Mouse (Mus musculus): ENCODE measurements around the gene Matn4. TPM values are rescaled to one million over a fixed set of nuclear protein-coding genes. Genes with fewer than 3 reads are reported as not detected.

The Matn4 gene
- total RNA-seq (2021) = 10 to 100 TPM; 13.0 to 14.9 TPM

DNA sequence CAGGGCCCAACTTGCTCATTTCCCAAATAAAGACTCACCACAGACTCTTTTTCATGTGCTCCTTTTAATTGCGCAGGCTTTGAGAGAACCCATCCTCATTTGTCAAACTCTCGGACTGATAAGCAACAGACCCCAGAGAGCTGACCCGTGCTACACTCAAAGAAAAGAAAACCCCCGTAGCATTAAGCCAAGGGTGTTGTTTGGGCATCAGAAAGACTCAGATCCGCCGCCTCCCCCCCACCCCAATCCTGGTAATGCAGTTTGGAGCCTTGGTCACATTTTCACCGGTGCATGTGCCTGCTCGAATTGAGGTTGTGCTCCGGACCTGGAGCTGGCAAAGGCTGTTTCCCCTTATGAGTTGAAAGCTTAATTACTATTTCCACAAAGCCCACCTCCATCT, at the start of gene Matn4:
Matn4 (minus strand) TSS at position 101 of the 400 bp plus-strand sequence.
- intact Hi-C loops (cut with DNase I) = loop anchor here (5.0 kb wide), 2 partner anchors 268 to 303 kb away; no protein-coding TSS in a partner anchor
- DNase-seq (ENCODE audit: extremely low spot score in 1 of 2, low spot score in 2 of 2) = no peak

DNA sequence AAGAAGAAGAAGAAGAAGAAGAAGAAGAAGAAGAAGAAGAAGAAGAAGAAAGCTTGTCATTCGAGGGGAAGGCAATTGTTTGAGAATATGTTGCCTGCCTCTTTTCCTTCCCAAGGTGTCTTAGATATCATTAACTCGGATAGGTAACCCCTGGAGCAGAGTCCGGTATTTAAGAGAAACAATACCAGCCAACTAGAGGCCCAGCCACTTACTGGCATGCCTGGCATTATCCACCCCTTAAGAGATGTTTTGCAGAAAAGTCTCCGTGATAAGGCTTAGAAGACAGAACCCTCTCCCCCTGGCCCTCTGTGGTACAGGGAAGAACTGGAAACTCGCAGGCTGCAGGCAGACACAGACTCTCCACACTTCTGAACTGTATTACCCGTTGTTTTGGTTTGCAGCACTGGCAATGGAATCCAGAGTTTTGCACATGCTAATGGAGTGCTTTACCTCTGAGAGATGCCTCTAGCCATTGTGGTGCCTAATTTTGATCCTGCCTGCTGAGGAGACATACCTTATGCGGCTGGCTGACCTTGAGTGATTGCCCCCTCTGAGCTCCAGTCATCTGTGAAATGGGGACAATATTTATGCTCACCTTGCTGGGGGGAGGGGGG, 49.0 kb upstream of the Matn4 start:
- intact Hi-C loops (cut with DNase I) = loop anchor here (2.0 kb wide), 1 partner anchor 37 kb away; no protein-coding TSS in a partner anchor
- DNase-seq (ENCODE audit: extremely low spot score in 1 of 2, low spot score in 2 of 2) = no peak

DNA sequence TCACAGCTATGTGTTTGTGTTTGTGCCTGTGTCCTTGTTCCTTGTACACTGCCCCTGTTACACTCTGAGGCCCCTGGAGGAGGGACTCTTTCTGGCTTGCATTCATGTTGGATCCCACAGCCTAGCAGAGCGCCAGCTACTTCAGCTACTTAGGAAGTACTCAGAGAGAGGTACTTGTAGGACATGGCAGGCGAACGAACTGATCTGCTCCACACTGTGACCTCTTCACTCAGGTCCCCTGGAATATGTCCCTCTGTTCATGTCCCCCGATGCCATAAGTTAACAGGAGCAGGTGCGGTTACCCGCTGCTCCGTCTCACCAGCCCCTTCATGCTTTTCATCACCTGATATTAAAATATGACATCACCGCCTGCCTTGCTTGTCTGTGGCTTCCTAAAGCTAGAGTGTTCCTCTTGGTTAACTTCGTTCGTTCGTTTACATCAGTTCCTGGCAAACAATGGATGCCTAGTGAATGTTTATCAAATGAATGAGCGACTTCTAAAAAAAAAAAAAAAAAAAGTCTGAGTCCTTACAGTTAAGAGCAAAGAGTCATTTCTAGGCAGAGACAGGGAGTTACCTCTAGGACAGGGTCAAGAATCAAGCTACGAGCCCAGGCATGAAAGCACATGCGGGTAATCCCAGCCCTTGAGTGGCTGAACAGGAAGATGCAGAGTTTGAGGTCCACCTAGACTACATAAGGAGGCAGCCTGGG, 48.2 kb upstream of the Matn4 start:
- no peak for DNase-seq (ENCODE audit: extremely low spot score in 1 of 2, low spot score in 2 of 2)
- intact Hi-C loops (cut with DNase I) = no loop called here

DNA sequence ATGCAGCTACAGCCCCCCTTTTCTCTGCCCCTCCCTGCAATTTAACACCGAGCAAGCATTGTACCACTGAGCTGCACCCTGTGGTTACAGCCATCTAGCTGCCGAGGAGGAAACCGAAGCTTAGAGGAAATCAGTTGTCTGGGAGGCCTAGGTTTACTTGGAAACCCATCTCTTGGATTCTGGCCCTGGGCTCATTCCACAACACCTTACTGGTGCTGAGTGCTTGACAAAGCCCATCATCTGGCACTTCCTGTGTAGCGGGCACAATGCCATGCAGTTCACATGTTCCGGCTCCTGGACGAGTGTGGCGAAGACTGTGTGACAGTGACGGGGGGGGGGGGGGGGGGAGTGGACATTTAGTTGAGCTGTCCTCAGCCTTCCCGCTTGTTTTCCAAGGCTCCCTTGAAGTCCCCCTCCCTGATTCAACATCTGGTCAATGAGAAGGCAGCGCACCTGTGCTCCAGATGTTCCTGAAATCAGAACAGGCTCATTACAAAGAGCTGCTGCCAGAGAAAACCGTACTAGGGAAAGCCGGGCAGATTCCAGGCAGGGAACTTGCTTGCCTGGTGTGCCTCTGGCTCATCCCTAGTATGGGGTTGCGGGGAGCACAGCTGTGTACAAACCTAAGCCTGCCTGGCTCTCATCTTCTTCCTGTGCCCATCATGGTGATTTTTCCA, 47.2 kb upstream of the Matn4 start:
- no peak for DNase-seq (ENCODE audit: extremely low spot score in 1 of 2, low spot score in 2 of 2)
- intact Hi-C loops (cut with DNase I) = no loop called here

DNA sequence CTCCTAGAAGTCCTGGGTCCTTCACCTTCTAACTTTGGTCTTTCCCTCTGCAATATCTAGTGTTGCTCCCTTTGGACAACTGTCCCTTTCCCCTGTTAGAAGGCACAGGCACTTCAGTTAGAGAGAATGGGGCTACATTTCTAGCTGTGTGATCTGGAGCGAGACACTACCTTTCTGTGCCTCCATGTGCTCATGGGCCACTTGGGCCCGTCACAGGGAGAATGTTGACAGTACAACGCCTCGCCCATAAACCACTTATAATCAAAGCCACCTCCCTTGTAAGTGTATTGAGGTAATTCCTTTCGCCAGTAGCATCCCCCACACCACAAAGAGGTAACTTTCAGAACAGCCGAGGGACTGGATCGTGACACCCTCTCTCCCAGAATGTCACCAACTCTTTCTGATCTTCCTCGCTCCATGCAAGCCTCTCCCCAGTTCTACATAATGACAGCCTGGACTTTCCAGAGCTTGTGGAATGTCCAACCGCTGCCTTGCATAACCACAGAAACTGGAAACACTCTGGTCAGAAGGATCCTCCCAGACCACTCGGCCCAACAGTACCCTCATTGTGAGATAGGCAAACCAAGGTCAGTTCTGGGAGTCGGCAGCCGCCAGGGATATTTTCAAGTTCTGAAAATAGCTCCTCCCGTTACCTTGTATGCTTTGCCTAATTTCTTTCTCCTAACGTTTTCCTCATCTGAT, 44.5 kb upstream of the Matn4 start:
- DNase-seq (ENCODE audit: extremely low spot score in 1 of 2, low spot score in 2 of 2) = no peak
- intact Hi-C loops (cut with DNase I) = no loop called here

DNA sequence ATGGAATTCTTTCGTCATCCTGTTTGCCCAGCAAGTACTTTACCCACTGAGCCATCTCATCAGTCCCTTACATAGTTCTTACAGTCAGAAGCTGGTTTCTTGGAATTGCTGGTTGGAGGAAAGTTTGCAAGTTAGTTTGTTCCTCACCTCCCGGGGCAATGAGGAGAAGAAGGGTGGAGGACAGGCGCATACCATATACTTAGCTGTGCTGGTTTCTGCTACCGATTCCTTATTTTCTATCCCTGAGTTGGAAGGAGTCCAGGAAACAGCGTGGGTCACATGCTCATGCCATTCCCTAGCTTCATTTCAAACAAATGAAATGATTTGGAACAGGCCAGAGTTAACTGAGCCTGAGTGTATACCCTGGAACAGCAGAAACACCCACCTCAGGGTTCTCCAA, 44.0 kb upstream of the Matn4 start:
- DNase-seq (ENCODE audit: extremely low spot score in 1 of 2, low spot score in 2 of 2) = no peak
- intact Hi-C loops (cut with DNase I) = no loop called here

DNA sequence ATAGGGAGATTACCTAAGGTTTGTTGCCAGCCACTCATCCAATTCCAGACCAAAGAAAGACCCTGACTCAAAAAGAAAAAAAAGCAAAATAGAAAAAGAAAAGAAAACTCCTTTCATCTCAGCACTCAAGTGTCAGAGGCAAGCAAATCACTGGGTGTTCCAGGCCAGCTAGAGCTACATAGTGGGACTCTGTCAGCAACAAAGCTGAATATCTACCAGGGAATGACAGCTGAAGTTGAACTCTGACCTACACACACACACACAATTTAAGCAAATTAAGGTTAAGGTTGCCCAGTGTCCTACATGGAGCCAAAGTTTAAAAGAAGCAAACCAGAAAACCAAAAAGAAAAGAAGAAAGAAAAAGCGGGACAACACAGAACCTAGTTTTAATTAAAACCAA, 43.2 kb upstream of the Matn4 start:
- no peak for DNase-seq (ENCODE audit: extremely low spot score in 1 of 2, low spot score in 2 of 2)
- intact Hi-C loops (cut with DNase I) = no loop called here

DNA sequence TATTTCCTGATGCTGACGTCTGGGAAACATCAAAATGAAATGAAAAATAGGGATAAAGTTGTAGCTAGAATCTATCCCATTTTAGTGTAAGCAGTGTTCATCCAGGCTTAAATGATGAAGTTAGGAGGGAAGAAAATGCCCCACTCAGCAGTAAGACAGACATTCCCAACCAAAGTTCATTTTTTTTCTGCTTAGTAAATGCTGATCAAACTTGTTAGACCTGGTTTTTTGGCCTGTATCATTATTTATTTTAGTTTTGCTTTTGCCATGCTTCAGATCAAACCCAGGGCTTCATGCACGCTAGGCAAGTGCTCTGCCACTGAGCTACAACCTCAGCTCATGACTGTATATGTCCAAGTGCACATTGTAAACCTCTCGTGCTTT, 41.1 kb upstream of the Matn4 start:
- intact Hi-C loops (cut with DNase I) = no loop called here
- DNase-seq (ENCODE audit: extremely low spot score in 1 of 2, low spot score in 2 of 2) = no peak

DNA sequence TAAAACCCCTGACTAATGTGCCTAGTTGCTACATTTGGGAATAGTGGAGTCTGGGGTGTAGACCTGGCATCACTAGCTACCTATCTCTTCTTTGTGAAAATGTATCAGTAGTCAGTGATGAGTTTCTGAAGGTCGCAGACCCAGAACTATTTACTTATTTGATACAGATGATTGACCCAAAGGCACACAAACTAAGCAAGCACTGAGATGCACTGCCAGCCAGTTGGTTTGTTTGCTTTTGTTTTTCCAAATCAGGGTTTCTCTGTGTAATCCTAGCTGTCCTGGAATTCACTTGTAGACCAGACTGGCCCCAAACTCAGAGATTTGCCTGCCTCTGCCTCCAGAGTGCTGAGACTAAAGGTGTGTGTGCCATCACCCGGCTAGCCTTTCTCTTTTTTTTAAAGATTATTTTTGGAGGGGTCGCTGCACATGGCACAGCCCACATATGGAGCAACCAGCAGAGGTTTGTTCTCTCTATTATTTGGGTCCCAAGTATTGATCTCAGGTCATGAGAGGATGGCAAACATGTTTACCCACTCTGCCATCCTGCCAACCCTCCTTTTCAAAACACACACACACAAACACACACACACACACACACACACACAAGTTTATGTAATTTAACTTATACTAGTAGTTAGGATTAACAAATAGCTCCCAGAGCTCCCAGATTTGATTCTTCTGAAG, 40.6 kb upstream of the Matn4 start:
- DNase-seq (ENCODE audit: extremely low spot score in 1 of 2, low spot score in 2 of 2) = no peak
- intact Hi-C loops (cut with DNase I) = no loop called here

DNA sequence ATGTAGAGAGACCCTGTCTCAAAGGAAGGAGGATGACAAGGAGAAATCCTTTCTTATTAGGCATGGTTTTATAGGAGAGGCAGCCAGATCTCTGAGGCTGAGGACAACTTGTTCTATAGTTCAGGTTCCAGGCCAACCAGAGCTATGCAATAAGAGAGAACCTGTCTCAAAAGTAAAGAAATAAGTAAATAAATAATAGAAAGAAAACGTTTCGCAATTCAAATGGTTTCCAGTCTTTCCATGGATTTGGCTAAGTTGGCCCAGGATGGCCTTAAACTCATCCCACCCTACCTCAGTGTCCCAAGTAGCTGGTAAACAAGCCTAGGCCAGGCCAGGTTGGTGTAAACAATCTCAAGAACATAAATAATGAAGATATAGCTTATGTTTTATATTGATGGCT, 39.7 kb upstream of the Matn4 start:
- no peak for DNase-seq (ENCODE audit: extremely low spot score in 1 of 2, low spot score in 2 of 2)
- intact Hi-C loops (cut with DNase I) = no loop called here

DNA sequence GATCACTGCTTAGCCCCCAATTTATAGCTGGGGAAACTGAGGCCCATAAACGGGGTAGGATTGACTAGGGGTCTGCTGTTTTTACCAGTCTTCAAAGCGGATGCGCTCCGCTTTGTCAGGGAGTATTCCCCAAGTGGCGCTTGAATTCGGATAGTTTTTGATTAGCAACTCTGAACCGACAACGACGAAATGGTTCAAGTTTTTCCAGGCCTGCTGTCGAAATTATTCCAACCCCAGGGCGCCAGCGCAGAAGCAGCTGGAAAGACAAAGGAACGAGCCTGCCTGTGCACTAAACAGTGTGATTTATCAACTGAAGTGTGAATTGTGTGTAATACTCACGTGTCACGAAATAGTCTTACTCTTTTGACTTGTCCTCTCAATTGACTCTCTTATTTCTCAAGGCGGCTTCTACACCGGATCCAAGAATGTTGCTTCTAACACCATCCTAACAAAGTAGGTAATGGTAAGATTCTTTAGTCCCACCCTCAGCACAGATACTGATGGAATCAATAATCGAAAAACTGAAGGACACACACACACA, 38.6 kb upstream of the Matn4 start, which contains the start of gene Sdc4:
Sdc4 (minus strand) TSS at position 428 of the 541 bp plus-strand sequence.
- DNase-seq (ENCODE audit: extremely low spot score in 1 of 2, low spot score in 2 of 2) = no peak
- intact Hi-C loops (cut with DNase I) = no loop called here

DNA sequence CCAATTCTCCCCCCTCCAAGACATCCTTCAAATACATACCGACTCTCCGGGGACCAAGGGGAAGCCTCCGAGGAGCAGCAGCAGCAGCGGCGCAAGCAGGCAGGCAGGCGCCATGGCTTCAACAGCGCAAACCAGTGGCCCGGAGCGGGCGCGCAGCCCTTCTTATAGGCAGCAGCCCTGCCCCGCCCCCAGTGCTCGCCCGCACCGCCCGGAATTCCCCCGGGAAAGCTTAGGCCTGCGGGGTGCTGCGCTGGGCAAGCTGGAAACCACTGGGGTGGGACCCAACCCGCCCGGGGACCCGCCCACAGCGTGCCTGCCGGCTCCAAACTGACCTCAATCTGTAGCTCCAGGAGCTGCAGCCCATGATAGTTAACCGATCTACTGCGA, 38.1 kb upstream of the Matn4 start:
- intact Hi-C loops (cut with DNase I) = no loop called here
- peak; percentile 49 to 89 for DNase-seq (ENCODE audit: extremely low spot score in 1 of 2, low spot score in 2 of 2)

DNA sequence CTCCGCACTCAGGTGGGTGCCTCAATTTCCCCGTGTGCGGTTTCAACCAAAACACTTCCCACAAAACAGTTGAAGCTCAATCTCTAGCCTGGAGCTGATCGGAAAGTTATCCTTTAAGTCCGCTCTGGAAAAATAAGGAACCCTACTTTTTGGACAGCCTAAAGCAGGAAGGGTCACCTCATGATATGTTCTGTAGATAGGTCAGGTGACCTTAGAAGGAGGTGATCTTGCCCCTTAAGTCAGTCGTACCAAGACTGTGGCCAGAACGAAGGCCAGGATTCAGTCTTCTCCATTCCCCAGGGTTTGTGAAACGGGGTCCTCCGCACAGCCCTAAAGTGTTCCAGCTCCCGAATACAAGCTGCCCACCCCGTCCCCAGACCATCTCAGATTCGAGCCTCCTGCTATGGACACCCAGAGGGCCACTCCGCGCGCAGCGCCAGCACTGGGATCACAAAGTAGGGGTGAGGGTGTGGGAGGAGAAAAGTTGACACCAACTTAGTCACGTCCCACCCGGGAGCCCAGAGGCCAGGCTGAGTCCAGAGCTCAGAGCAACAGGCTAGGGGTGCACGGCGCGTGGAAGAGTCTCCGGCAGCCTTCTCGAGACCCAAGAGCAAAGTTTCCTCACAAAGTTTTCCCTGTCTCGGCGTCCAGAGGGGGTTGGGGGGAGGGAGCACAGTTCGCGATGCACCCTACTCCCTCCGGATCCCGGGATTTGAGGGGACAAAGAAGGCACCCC, 37.5 kb upstream of the Matn4 start:
- no peak for DNase-seq (ENCODE audit: extremely low spot score in 1 of 2, low spot score in 2 of 2)
- intact Hi-C loops (cut with DNase I) = no loop called here

DNA sequence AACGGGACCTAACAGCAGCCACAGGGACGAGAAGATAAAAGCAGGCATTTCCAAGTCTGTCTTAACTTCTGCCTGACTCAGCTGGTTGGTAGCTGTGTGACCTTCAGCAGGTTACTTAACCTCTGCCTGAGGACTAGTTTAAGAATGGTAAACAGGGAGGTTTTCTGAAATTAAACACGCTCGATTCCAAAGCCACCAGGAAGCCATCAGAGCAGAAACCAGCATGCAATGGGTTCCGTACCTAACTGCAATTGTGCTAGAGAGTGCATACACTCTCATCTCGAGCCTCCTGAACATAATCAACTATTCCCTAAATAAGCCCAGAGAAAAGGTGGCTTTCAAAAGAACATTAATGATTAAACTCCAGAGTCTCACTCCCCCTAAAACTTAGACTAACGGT, 36.8 kb upstream of the Matn4 start:
- no peak for DNase-seq (ENCODE audit: extremely low spot score in 1 of 2, low spot score in 2 of 2)
- intact Hi-C loops (cut with DNase I) = no loop called here

DNA sequence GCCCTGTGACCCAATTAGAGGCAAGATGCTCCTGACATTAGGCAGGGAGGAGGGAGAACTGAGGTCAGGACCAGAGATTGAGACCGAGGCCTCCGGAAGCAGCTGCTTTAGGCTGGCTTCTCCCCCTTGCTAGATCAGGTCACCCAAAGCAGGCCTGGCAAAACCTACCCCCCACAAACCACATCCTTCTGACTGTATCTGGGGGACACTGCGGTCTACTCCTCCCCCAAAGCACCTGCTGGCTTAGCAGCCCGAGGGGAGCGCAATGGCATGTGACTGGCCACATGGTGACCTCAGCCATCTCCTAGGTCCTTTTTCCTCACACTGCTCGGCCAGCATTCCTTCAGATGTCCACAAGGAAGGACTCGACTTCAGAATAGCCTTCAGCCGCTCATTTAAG, 36.2 kb upstream of the Matn4 start:
- no peak for DNase-seq (ENCODE audit: extremely low spot score in 1 of 2, low spot score in 2 of 2)
- intact Hi-C loops (cut with DNase I) = no loop called here

DNA sequence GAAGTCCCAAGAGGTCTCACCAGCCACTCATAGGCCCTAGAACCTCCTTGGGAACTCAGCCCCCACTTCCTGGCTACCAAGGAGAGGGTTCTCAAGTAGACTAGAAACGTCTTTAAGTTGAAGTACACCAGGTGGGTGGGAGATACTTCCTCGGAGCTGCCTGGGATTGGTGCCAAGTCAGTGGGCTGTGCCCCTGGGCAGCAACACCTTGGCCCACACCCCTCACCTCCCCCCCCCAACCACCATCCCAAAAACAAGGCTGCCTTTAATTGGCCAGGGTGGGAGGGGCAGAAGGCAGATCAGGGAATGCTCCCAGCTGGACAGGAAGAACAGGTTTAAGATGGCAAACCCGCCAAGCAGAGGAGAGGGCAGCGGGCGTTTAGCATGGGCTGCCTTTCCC, 35.4 kb upstream of the Matn4 start:
- no peak for DNase-seq (ENCODE audit: extremely low spot score in 1 of 2, low spot score in 2 of 2)
- intact Hi-C loops (cut with DNase I) = no loop called here

DNA sequence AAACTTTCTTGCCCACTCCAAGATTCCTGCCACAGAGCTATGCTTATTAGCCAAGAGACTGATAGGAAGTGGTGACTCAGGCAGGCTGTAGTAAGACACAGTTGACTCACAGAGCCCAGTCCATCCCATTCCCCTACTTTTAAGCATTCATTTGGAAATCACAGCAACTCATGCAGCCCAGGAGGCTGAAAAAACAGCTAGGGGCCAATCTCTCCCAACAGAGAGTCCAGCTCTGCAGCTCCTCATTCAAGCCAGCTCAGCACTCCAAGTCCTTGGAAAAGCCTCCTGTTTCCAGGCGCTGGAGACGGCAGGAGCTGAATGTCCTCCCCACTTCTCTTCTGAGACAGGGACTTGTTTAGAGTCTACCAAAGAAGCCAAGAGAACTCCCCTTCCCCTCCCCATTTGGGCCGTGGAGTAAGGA, 34.1 kb upstream of the Matn4 start:
- DNase-seq (ENCODE audit: extremely low spot score in 1 of 2, low spot score in 2 of 2) = peak in 1 of 2 experiments; percentile 37
- intact Hi-C loops (cut with DNase I) = no loop called here

DNA sequence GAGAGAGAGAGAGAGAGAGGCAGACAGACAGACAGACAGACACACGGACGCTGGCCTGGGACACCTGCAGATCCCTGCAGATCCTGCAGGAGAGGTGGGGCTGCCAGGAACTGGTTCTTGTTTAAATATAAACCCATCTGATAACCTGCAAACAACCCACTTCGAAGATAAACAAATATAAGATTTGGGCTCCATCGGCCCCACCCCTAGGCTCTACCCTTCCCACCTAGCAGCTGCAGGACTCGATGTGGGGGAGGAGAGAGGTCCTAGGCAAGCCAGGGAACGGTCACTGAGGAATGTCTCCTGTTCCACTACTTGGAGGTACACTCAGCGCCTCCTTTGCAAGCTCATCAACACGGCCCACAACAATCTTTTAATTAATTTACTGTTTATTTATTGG, 33.3 kb upstream of the Matn4 start:
- intact Hi-C loops (cut with DNase I) = no loop called here
- no peak for DNase-seq (ENCODE audit: extremely low spot score in 1 of 2, low spot score in 2 of 2)
